Mouse (Mus musculus) cortical plate, adult 2 months (tissue): ENCODE measurements around the gene Atoh1.

Experiments used
- CTCF ChIP-seq: fragments of 200-500 bp; IDR thresholded peaks from 2 replicates; pipeline ENCODE4 v1.5.1; 2011; ENCODE audit warnings: mild to moderate bottlenecking, control low read depth, low read length; ENCODE audit not compliant: insufficient read depth; ENCODE audit errors: extremely low read depth
- POLR2A ChIP-seq: fragments of 200-500 bp; IDR thresholded peaks from 2 replicates; pipeline ENCODE4 v1.6.1; 2011; ENCODE audit warnings: mild to moderate bottlenecking, low read length, control low read depth; ENCODE audit not compliant: insufficient read depth; ENCODE audit errors: extremely low read depth

GRCm38 (mm10) chr6:64683974-64684373, 45.0 kb upstream of the Atoh1 start:
- TF ChIP-seq CTCF (peak; percentile 59), POLR2A (no peak)
